ENCODE assay signal across 15 mouse cellular contexts in genomic region chr7:136449286-136449685, GRCm38 (mm10).
DNase-seq lines count a peak whose midpoint lies in the region; ATAC-seq and TF ChIP-seq lines count a peak whose summit lies in the region.
"Had no signal": no experiment of that assay in that cellular context is flagged by ENCODE, and none has a peak within 500 bp of the region (broad histone marks: within the 10 kb centered on the region; RNA-seq: fewer than 3 reads in every experiment).

No protein-coding gene starts in this region.

- TF ChIP-seq POLR2A in brain, embryonic 14.5 days (IDR thresholded peaks at IDR 0.05; ENCODE audit: borderline replicate concordance, extremely low read depth, insufficient read depth, insufficient read length, poor library complexity, severe bottlenecking) = no peak

- TF ChIP-seq EP300 in lung, postnatal 0 days (IDR thresholded peaks at IDR 0.05) = no peak

- 88% methylated on average over 1 of the region's 1 CpGs for WGBS in lung, postnatal 0 days

- H3K36me3 ChIP-seq in lung, postnatal 0 days (ENCODE audit: insufficient read depth, low read length) = no peaks in the 10 kb centered on the region
- H3K36me3 ChIP-seq: hindbrain, embryonic 13.5 days; limb, embryonic 12.5 days had no signal

- peak; percentile 90 for DNase-seq in cerebellum, postnatal 10 days
- DNase-seq in cerebellum, adult 11-12 months = no peak
- DNase-seq in kidney, postnatal 10 days = peak; percentile 25
- DNase-seq in kidney, adult 18-20 months = no peak
- DNase-seq in lung, postnatal 36 days = peak; percentile 4
- no peak for DNase-seq in lung, postnatal 0 days (ENCODE audit: low spot score)
- DNase-seq in brain, embryonic 14.5 days (ENCODE audit: low read depth) = peak; percentile 43
- DNase-seq: heart, adult 11 months; right cerebral cortex, adult 18-20 months; thymus, postnatal 36 days had no signal

- no peak overlapping the region for H3K27ac ChIP-seq in lung, postnatal 0 days (ENCODE audit: low read length)
- H3K27ac ChIP-seq: forebrain, embryonic 13.5 days; hindbrain, embryonic 13.5 days; limb, embryonic 12.5 days had no signal

- no peaks in the 10 kb centered on the region for H3K27me3 ChIP-seq in lung, postnatal 0 days (replicated peaks; ENCODE audit: insufficient read depth, low read length)
- H3K27me3 ChIP-seq: forebrain, embryonic 13.5 days; Patski had no signal

- no peak for ATAC-seq in lung, postnatal 0 days
- ATAC-seq: forebrain, embryonic 13.5 days; intestine, postnatal 0 days; Patski had no signal

- H3K4me2 ChIP-seq in lung, postnatal 0 days (replicated peaks; ENCODE audit: low read depth, low read length) = no peak overlapping the region
- H3K4me2 ChIP-seq: forebrain, embryonic 13.5 days; hindbrain, embryonic 13.5 days; limb, embryonic 12.5 days had no signal

- no peaks in the 10 kb centered on the region for H3K4me1 ChIP-seq in lung, postnatal 0 days (ENCODE audit: insufficient read depth, low read depth, low read length)
- H3K4me1 ChIP-seq: forebrain, embryonic 13.5 days had no signal

- no peak overlapping the region for H3K4me3 ChIP-seq in lung, postnatal 0 days (ENCODE audit: low read depth, low read length)
- H3K4me3 ChIP-seq: forebrain, embryonic 13.5 days; hindbrain, embryonic 13.5 days; limb, embryonic 12.5 days had no signal

- TF ChIP-seq CTCF in lung, postnatal 0 days (IDR thresholded peaks at IDR 0.05) = no peak
- TF ChIP-seq CTCF in brain, embryonic 14.5 days (IDR thresholded peaks at IDR 0.05; ENCODE audit: borderline replicate concordance, extremely low read depth, insufficient read depth, insufficient read length) = no peak

- H3K9me3 ChIP-seq in lung, postnatal 0 days (ENCODE audit: low read length) = no peaks in the 10 kb centered on the region
- H3K9me3 ChIP-seq: forebrain, embryonic 13.5 days; hindbrain, embryonic 13.5 days; limb, embryonic 12.5 days had no signal

- H3K9ac ChIP-seq in lung, postnatal 0 days (replicated peaks; ENCODE audit: low read depth) = no peak overlapping the region
- H3K9ac ChIP-seq: forebrain, embryonic 13.5 days; hindbrain, embryonic 13.5 days; limb, embryonic 12.5 days had no signal

Comparison
In these comparisons a context has a peak if more than half of its experiments do, and no peak if none do; other contexts are left out.
1. DNase-seq: peak in cerebellum, postnatal 10 days (2 of 2), kidney, postnatal 10 days (single experiment), lung, postnatal 36 days (single experiment) and brain, embryonic 14.5 days (single experiment); none in cerebellum, adult 11-12 months (single experiment), kidney, adult 18-20 months (single experiment) and lung, postnatal 0 days (single experiment).